Mouse (Mus musculus) kidney, postnatal 0 days (tissue): ENCODE results near the gene Aldh6a1. TPM values are rescaled to one million over a fixed set of nuclear protein-coding genes. Genes with fewer than 3 reads are reported as not detected.

ENCODE experiments used
- ATAC-seq: fragments of 200-750 bp; cut with Nextera tagmentation; replicated peaks from 2 replicates; pipeline ENCODE4 v1.8.0; 2017; ENCODE audit warnings: low read depth, moderate number of reproducible peaks, moderate TSS enrichment, moderate library complexity; ENCODE audit not compliant: low FRiP score
- DNase-seq: peaks from one replicate; pipeline ENCODE4 v3.0.0-alpha.2; 2016; ENCODE audit warnings: low spot score
- H3K27ac ChIP-seq: fragments of 300-500 bp; sonication (generic); 2 replicates; pipeline ENCODE4 v1.5.1; 2014; ENCODE audit warnings: mild to moderate bottlenecking
- H3K27me3 ChIP-seq: fragments of 300-500 bp; sonication (generic); 2 replicates; pipeline ENCODE4 v1.6.1; 2014; ENCODE audit warnings: low read length, mixed read lengths; ENCODE audit not compliant: insufficient read depth
- H3K36me3 ChIP-seq: fragments of 300-500 bp; sonication (generic); 2 replicates; pipeline ENCODE4 v1.6.1; 2014; ENCODE audit warnings: low read length, mixed read lengths; ENCODE audit not compliant: insufficient read depth
- H3K4me1 ChIP-seq: fragments of 300-500 bp; sonication (generic); replicated peaks from 2 replicates; pipeline ENCODE4 v1.6.1; 2014; ENCODE audit warnings: antibody characterized with exemption, low read length, mixed read lengths; ENCODE audit not compliant: insufficient read depth
- H3K4me2 ChIP-seq: fragments of 300-500 bp; sonication (generic); 2 replicates; pipeline ENCODE4 v1.6.1; 2014; ENCODE audit warnings: mild to moderate bottlenecking, low read length, moderate library complexity, mixed read lengths
- H3K4me3 ChIP-seq: fragments of 300-500 bp; sonication (generic); replicated peaks from 2 replicates; pipeline ENCODE4 v1.5.1; 2014; ENCODE audit warnings: low read depth, low read length
- H3K9ac ChIP-seq: fragments of 300-500 bp; sonication (generic); 2 replicates; pipeline ENCODE4 v1.6.1; 2014; ENCODE audit warnings: low read depth, low read length
- H3K9me3 ChIP-seq: fragments of 300-500 bp; sonication (generic); replicated peaks from 2 replicates; pipeline ENCODE4 v1.6.1; 2016; ENCODE audit warnings: low read length, inconsistent platforms, mixed read lengths
- CTCF ChIP-seq: IDR thresholded peaks from 2 replicates; pipeline ENCODE4 v1.5.1; 2016; ENCODE audit warnings: antibody characterized with exemption, low read depth, mild to moderate bottlenecking, moderate library complexity
- WGBS: fragments of 180-500 bp; shearing (Covaris S2); extraction: QIAGEN DNeasy Blood & Tissue Kit; methylation state at CpG from one replicate; pipeline ENCODE4 v1.1.7; 2014; 5-methylcytosine and 5-hydroxymethylcytosine counted together
- polyA plus RNA-seq: library from polyadenylated mRNA; unstranded; fragments of >200 nt; fragmentation: Nextera tagmentation; extraction: Ambion mirVana; gene quantifications from 2 replicates; pipeline ENCODE4 v1.2.1, GENCODE M21; 2015

Aldh6a1 gene
- polyA plus RNA-seq, 1 experiment from 2014 or later = 122 TPM

DNA sequence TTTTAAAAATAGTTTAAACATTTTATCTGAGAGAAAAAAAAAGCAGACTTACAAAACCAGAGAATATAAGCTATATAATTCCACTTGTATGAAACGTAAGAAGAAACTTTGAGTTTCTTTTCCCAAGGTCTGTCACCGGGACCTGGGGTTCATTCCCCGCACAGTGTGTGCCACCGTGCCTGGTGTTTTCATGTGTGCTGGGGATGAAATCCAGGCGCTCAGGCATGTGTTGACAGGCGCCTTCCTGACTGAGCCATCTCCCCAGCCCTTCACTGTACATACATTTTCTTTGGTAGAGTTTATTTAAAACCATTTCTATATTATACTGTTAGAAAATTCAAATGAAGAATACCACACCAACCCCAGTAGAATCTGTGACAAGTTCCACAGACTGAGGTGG is 60.5 kb downstream of the Aldh6a1 start:
- Histone ChIP-seq H3K4me1 (no peaks in the 10 kb centered on the region), H3K36me3 (0 out of 2 replicates have a peak, but pooled peaks cover 13% of the 10 kb centered on the region), H3K9ac (no peak overlapping the region), H3K4me3 (no peak overlapping the region), H3K27ac (no peak overlapping the region), H3K9me3 (no peaks in the 10 kb centered on the region), H3K27me3 (no peaks in the 10 kb centered on the region), H3K4me2 (no peak overlapping the region)
- ATAC-seq (no peak), DNase-seq (no peak)
- no peak for TF ChIP-seq CTCF
- 92% methylated on average over 6 of the region's 6 CpGs for WGBS

DNA sequence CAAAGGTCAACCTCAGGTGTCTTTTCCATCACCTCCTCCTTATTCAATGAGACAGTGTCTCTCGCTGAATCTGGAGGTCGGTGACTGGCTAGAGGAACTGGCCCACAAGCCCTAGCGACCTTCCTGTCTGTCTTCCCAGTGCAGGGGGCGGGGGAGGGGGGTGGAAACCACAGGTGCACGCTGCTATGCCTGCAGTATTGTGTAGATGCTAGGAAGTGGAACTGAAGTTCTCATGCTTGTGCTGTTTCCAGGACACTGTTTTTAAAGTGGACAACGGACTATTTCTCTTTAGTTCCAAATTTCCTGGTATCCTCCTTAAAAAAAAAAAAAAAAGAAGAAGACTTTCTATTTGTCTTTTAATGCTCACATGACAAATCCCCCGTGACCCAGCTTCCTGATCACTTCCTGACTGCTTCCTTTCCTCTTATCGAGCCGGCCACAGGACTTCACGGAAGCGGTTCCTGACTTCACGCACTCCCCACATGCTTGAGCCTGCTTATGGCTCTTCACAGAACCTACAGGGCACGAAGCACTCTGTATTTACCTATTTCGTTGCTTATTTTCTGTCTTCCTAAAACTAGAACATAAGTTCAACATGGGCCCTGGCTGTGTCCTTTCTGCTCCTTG is 61.9 kb downstream of the Aldh6a1 start:
- DNase-seq (no peak), ATAC-seq (no peak)
- Histone ChIP-seq H3K27ac (peak overlapping the region; percentile 1; the same call in 1 of the 2 replicates), H3K4me1 (no peaks in the 10 kb centered on the region), H3K9ac (no peak overlapping the region), H3K9me3 (no peaks in the 10 kb centered on the region), H3K4me2 (no peak overlapping the region), H3K27me3 (no peaks in the 10 kb centered on the region), H3K4me3 (no peak overlapping the region), H3K36me3 (0 out of 2 replicates have a peak, but pooled peaks cover 16% of the 10 kb centered on the region)
- WGBS = 70% methylated on average over 14 of the region's 14 CpGs
- no peak for TF ChIP-seq CTCF

DNA sequence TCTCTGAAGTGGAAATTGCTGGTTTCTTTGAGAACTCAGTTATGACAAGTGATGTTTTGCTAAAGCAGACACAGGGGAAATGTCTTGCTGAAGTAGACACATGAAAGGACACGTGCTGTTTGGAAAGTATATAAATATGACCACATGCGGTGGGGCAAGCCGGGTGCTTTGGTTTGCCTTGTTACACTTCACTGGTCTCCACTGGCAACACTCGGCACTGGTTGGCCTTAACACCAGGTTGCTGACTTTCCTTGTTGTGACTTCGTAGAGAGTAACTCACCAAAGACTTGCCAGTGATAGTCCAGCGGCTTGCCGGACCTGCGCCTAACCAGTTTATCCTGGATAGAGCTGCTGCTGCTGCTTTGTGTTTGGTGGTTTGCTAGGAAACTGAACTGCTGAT is 62.7 kb downstream of the Aldh6a1 start:
- H3K9me3 ChIP-seq = no peaks in the 10 kb centered on the region
- 84% methylated on average over 8 of the region's 8 CpGs for WGBS
- H3K27ac ChIP-seq = peak overlapping the region; percentile 1; the same call in 1 of the 2 replicates
- H3K36me3 ChIP-seq = 0 out of 2 replicates have a peak, but pooled peaks cover 13% of the 10 kb centered on the region
- H3K27me3 ChIP-seq = no peaks in the 10 kb centered on the region
- no peak overlapping the region for H3K4me2 ChIP-seq
- no peaks in the 10 kb centered on the region for H3K4me1 ChIP-seq
- TF ChIP-seq CTCF = no peak
- ATAC-seq = no peak
- H3K4me3 ChIP-seq = no peak overlapping the region
- no peak for DNase-seq
- H3K9ac ChIP-seq = no peak overlapping the region

DNA sequence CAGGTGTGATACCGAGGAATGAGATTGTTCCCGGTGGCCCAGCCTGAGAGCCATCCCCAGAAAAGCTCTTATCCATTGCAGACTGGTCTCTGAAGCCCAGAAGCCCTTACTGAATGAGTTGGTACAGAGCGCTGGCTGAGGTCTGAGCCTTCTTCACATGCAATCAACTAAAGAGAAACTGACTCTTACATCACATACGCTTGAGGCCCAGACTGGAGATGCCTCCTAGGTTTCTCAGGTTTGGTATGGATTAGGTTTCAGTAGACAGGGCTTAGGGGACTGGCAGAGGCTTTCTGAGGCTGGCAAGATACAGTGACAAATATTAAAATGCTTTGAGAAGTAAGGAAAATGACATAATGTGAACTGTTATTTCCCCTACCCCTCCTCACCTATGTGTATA is 65.4 kb downstream of the Aldh6a1 start:
- ATAC-seq (no peak), DNase-seq (no peak)
- H3K9me3 ChIP-seq = no peaks in the 10 kb centered on the region
- no peak overlapping the region for H3K4me3 ChIP-seq
- no peak overlapping the region for H3K4me2 ChIP-seq
- H3K9ac ChIP-seq = no peak overlapping the region
- no peak overlapping the region for H3K27ac ChIP-seq
- WGBS = 92% methylated on average over 4 of the region's 4 CpGs
- TF ChIP-seq CTCF = no peak
- 0 out of 2 replicates have a peak, but pooled peaks cover 7% of the 10 kb centered on the region for H3K36me3 ChIP-seq
- no peaks in the 10 kb centered on the region for H3K27me3 ChIP-seq
- H3K4me1 ChIP-seq = no peaks in the 10 kb centered on the region

DNA sequence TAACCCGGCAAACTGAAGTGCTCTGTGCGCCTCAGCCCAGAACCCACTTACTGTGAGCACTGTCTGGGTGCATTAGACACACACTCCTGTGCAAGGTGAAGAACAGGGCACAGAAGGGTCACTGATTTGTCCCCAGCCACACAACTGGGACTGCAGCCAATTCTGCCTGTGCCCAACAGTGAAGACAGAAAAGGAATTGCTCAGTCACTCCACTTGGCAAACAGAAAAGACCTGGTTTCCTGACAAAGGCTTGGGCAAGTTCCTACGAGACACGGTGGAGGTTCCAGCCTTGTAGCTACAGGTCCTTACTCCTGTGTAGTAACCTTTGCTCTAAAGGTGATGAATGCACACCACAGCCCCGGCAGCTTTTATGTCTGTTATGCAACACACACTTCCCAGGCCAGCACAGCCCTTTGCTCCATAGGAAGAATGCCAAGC is 66.1 kb downstream of the Aldh6a1 start:
- WGBS = 68% methylated on average over 5 of the region's 5 CpGs
- H3K4me2 ChIP-seq = no peak overlapping the region
- H3K9ac ChIP-seq = no peak overlapping the region
- no peak overlapping the region for H3K27ac ChIP-seq
- no peak for TF ChIP-seq CTCF
- 0 out of 2 replicates have a peak, but pooled peaks cover 7% of the 10 kb centered on the region for H3K36me3 ChIP-seq
- DNase-seq = no peak
- H3K4me3 ChIP-seq = no peak overlapping the region
- no peak for ATAC-seq
- no peaks in the 10 kb centered on the region for H3K9me3 ChIP-seq
- no peaks in the 10 kb centered on the region for H3K4me1 ChIP-seq
- no peaks in the 10 kb centered on the region for H3K27me3 ChIP-seq

DNA sequence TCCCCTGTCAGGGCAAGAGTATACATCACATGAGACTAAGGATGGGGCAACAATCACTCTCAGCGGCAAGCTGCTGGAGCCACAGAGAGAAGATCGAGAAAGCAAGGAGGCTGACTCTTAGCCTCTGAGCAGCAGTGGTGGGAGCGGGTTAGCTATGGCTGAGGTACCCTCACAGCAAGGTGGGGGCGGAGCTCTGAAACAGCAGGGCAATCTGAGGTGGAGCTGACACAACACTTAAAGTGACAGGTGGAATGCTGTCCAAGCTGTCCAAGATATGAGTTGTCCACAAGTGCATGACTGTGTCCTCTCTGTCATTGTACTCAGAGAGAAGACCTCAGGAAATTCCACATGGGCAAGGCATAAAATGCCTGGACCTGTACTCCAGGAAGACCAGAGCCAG is 68.4 kb downstream of the Aldh6a1 start:
- TF ChIP-seq CTCF = no peak
- Histone ChIP-seq H3K27ac (no peak overlapping the region), H3K9ac (no peak overlapping the region), H3K36me3 (0 out of 2 replicates have a peak, but pooled peaks cover 12% of the 10 kb centered on the region), H3K4me2 (no peak overlapping the region), H3K9me3 (no peaks in the 10 kb centered on the region), H3K4me1 (no peaks in the 10 kb centered on the region), H3K4me3 (no peak overlapping the region), H3K27me3 (no peaks in the 10 kb centered on the region)
- no peak for ATAC-seq
- WGBS = 86% methylated on average over 4 of the region's 4 CpGs
- no peak for DNase-seq

Other genes with a start within 250 kb of the Aldh6a1 start
- gene Elmsan1, start 232.1 kb downstream of the Aldh6a1 start, polyA plus RNA-seq = 4.8 and 5.8 TPM in 2 replicates
- 45.6 and 51.3 TPM in 2 replicates for gene Ptgr2, start 165.8 kb downstream of the Aldh6a1 start, polyA plus RNA-seq
- 53.8 and 64.6 TPM in 2 replicates for gene Zfp410, start 134.2 kb downstream of the Aldh6a1 start, polyA plus RNA-seq
- gene Coq6, start 89.3 kb downstream of the Aldh6a1 start, polyA plus RNA-seq = 36.0 and 40.9 TPM in 2 replicates
- 2.0 and 2.1 TPM in 2 replicates for gene Fam161b, start 89.2 kb downstream of the Aldh6a1 start, polyA plus RNA-seq
- gene Entpd5, start 42.0 kb downstream of the Aldh6a1 start, polyA plus RNA-seq = 85.5 and 99.1 TPM in 2 replicates
- gene Bbof1, start 41.9 kb downstream of the Aldh6a1 start, polyA plus RNA-seq = 1.3 and 1.4 TPM in 2 replicates
- gene Rnf113a2, start 33.8 kb downstream of the Aldh6a1 start, polyA plus RNA-seq = 28.4 and 28.8 TPM in 2 replicates
- gene Lin52, start 418 bp upstream of the Aldh6a1 start, polyA plus RNA-seq = 18.7 and 19.5 TPM in 2 replicates
- gene Vsx2, start 118.8 kb upstream of the Aldh6a1 start, polyA plus RNA-seq = not detected in 2 replicates
- 12.1 and 16.9 TPM in 2 replicates for gene Abcd4, start 166.4 kb upstream of the Aldh6a1 start, polyA plus RNA-seq
- not detected in 2 replicates for gene Vrtn, start 190.0 kb upstream of the Aldh6a1 start, polyA plus RNA-seq
- gene Syndig1l, start 247.8 kb upstream of the Aldh6a1 start, polyA plus RNA-seq = not detected in 2 replicates